Mouse (Mus musculus) kidney, adult 2 months (tissue): ENCODE measurements around the gene Mettl13.

ENCODE experiments used
- CTCF ChIP-seq: fragments of 200-500 bp; conservative IDR thresholded peaks from 2 replicates; pipeline ENCODE4 v1.5.1; 2011; ENCODE audit warnings: low read depth, mild to moderate bottlenecking, control low read depth, low read length, moderate library complexity, mixed read lengths; ENCODE audit not compliant: insufficient read depth, insufficient read length
- POLR2A ChIP-seq: fragments of 200-500 bp; IDR thresholded peaks from one replicate; pipeline ENCODE4 v1.6.1; 2011; ENCODE audit warnings: low read depth, low read length, control low read depth

DNA sequence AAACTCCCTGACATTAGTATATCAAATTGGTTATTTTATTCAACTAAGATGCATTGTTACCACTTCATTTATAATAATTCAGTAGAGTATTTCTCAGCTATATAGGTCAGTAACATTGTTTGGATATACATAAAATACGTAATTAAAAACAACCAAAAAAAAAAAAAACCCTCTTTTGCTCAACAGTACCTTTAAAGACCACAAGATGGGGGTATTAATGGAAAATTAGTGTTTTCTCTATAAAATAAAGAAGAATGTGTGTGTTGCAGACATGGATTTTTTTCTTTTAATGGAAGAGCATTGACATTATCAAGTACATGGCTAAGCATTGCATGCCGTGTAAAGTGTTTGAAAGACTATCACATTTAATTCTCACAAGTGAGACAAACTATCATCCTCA is 34.5 kb upstream of the Mettl13 start:
- no peak for TF ChIP-seq CTCF
- TF ChIP-seq POLR2A = no peak
